Mouse (Mus musculus): ENCODE measurements around the gene Fkbpl. TPM values are rescaled to one million over a fixed set of nuclear protein-coding genes. Genes with fewer than 3 reads are reported as not detected.
A peak's percentile ranks its signal among the peaks of the same experiment; 100 is the strongest.

Gene Fkbpl
- polyA plus RNA-seq, 1 experiment from 2014 or later: 11.9 TPM

- peak overlapping the region; percentile 95 for H3K4me2 ChIP-seq (replicated peaks; ENCODE audit: low read depth, low read length)
- H3K4me3 ChIP-seq (ENCODE audit: low read depth, low read length): peak overlapping the region; percentile 73
- WGBS: under 1% methylated on average over 29 of the region's 30 CpGs
- peaks cover 8% of the 10 kb centered on the region; the same call in 1 of the 2 replicates for H3K36me3 ChIP-seq (ENCODE audit: control insufficient read depth, insufficient read depth, low read length)
- peak overlapping the region; percentile 96 for H3K9ac ChIP-seq (replicated peaks; ENCODE audit: low read depth, low read length)
- H3K27ac ChIP-seq (ENCODE audit: low read length): peak overlapping the region; percentile 93
- no peaks in the 10 kb centered on the region for H3K27me3 ChIP-seq (ENCODE audit: control insufficient read depth, insufficient read depth, low read length)
- peaks cover 27% of the 10 kb centered on the region for H3K4me1 ChIP-seq (ENCODE audit: control insufficient read depth, insufficient read depth, low read length)
- ATAC-seq (ENCODE audit: insufficient number of reproducible peaks, insufficient read depth, low FRiP score, low read depth): peak; percentile 30
- H3K9me3 ChIP-seq (ENCODE audit: control insufficient read depth, low read depth, low read length): no peaks in the 10 kb centered on the region
These were observed 39.0 kb upstream of the Fkbpl start for GRCm38 (mm10) chr17:34605609-34606008.

- no peak for ATAC-seq (ENCODE audit: insufficient number of reproducible peaks, insufficient read depth, low FRiP score, low read depth)
- H3K4me1 ChIP-seq (ENCODE audit: control insufficient read depth, insufficient read depth, low read length): peaks cover 27% of the 10 kb centered on the region
- WGBS: 10% methylated on average over 32 of the region's 32 CpGs
- H3K9me3 ChIP-seq (ENCODE audit: control insufficient read depth, low read depth, low read length): no peaks in the 10 kb centered on the region
- peak overlapping the region; percentile 95 for H3K4me2 ChIP-seq (replicated peaks; ENCODE audit: low read depth, low read length)
- H3K27me3 ChIP-seq (ENCODE audit: control insufficient read depth, insufficient read depth, low read length): no peaks in the 10 kb centered on the region
- peak overlapping the region; percentile 73 for H3K4me3 ChIP-seq (ENCODE audit: low read depth, low read length)
- H3K36me3 ChIP-seq (ENCODE audit: control insufficient read depth, insufficient read depth, low read length): peaks cover 14% of the 10 kb centered on the region
- H3K27ac ChIP-seq (ENCODE audit: low read length): peak overlapping the region; percentile 93; the same call in 1 of the 2 replicates
- H3K9ac ChIP-seq (replicated peaks; ENCODE audit: low read depth, low read length): peak overlapping the region; percentile 96
These were observed 38.2 kb upstream of the Fkbpl start for GRCm38 (mm10) chr17:34606186-34607039.

- no peak for ATAC-seq (ENCODE audit: insufficient number of reproducible peaks, insufficient read depth, low FRiP score, low read depth)
- Histone ChIP-seq H3K4me3 (ENCODE audit: low read depth, low read length) (no peak overlapping the region), H3K4me1 (ENCODE audit: control insufficient read depth, insufficient read depth, low read length) (peaks cover 19% of the 10 kb centered on the region), H3K9me3 (ENCODE audit: control insufficient read depth, low read depth, low read length) (no peaks in the 10 kb centered on the region), H3K9ac (replicated peaks; ENCODE audit: low read depth, low read length) (no peak overlapping the region), H3K27me3 (ENCODE audit: control insufficient read depth, insufficient read depth, low read length) (no peaks in the 10 kb centered on the region), H3K27ac (ENCODE audit: low read length) (no peak overlapping the region), H3K36me3 (ENCODE audit: control insufficient read depth, insufficient read depth, low read length) (peaks cover 26% of the 10 kb centered on the region), H3K4me2 (replicated peaks; ENCODE audit: low read depth, low read length) (no peak overlapping the region)
- 78% methylated on average over 7 of the region's 7 CpGs for WGBS
These were observed 36.6 kb upstream of the Fkbpl start for GRCm38 (mm10) chr17:34607997-34608396.

GRCm38 (mm10) chr17:34611050-34611449 lies 33.5 kb upstream of the Fkbpl start:
- H3K9me3 ChIP-seq (ENCODE audit: control insufficient read depth, low read depth, low read length): no peaks in the 10 kb centered on the region
- H3K4me1 ChIP-seq (ENCODE audit: control insufficient read depth, insufficient read depth, low read length): peaks cover 11% of the 10 kb centered on the region; the same call in 1 of the 2 replicates
- H3K27me3 ChIP-seq (ENCODE audit: control insufficient read depth, insufficient read depth, low read length): no peaks in the 10 kb centered on the region
- H3K27ac ChIP-seq (ENCODE audit: low read length): no peak overlapping the region
- H3K9ac ChIP-seq (replicated peaks; ENCODE audit: low read depth, low read length): no peak overlapping the region
- H3K4me2 ChIP-seq (replicated peaks; ENCODE audit: low read depth, low read length): no peak overlapping the region
- ATAC-seq (ENCODE audit: insufficient number of reproducible peaks, insufficient read depth, low FRiP score, low read depth): no peak
- H3K4me3 ChIP-seq (ENCODE audit: low read depth, low read length): no peak overlapping the region
- 92% methylated on average over 8 of the region's 8 CpGs for WGBS
- peaks cover 40% of the 10 kb centered on the region for H3K36me3 ChIP-seq (ENCODE audit: control insufficient read depth, insufficient read depth, low read length)

GRCm38 (mm10) chr17:34613054-34613645 lies 31.4 kb upstream of the Fkbpl start:
- Histone ChIP-seq H3K9me3 (ENCODE audit: control insufficient read depth, low read depth, low read length) (no peaks in the 10 kb centered on the region), H3K9ac (replicated peaks; ENCODE audit: low read depth, low read length) (no peak overlapping the region), H3K4me2 (replicated peaks; ENCODE audit: low read depth, low read length) (no peak overlapping the region), H3K4me3 (ENCODE audit: low read depth, low read length) (no peak overlapping the region), H3K4me1 (ENCODE audit: control insufficient read depth, insufficient read depth, low read length) (no peaks in the 10 kb centered on the region), H3K27me3 (ENCODE audit: control insufficient read depth, insufficient read depth, low read length) (no peaks in the 10 kb centered on the region), H3K27ac (ENCODE audit: low read length) (no peak overlapping the region), H3K36me3 (ENCODE audit: control insufficient read depth, insufficient read depth, low read length) (peaks cover 54% of the 10 kb centered on the region)
- 78% methylated on average over 11 of the region's 11 CpGs for WGBS
- no peak for ATAC-seq (ENCODE audit: insufficient number of reproducible peaks, insufficient read depth, low FRiP score, low read depth)

GRCm38 (mm10) chr17:34613830-34614229 lies 30.7 kb upstream of the Fkbpl start:
- peaks cover 54% of the 10 kb centered on the region for H3K36me3 ChIP-seq (ENCODE audit: control insufficient read depth, insufficient read depth, low read length)
- H3K9me3 ChIP-seq (ENCODE audit: control insufficient read depth, low read depth, low read length): no peaks in the 10 kb centered on the region
- WGBS: 88% methylated on average over 10 of the region's 10 CpGs
- no peak overlapping the region for H3K27ac ChIP-seq (ENCODE audit: low read length)
- no peak overlapping the region for H3K9ac ChIP-seq (replicated peaks; ENCODE audit: low read depth, low read length)
- H3K27me3 ChIP-seq (ENCODE audit: control insufficient read depth, insufficient read depth, low read length): no peaks in the 10 kb centered on the region
- no peaks in the 10 kb centered on the region for H3K4me1 ChIP-seq (ENCODE audit: control insufficient read depth, insufficient read depth, low read length)
- no peak for ATAC-seq (ENCODE audit: insufficient number of reproducible peaks, insufficient read depth, low FRiP score, low read depth)
- H3K4me2 ChIP-seq (replicated peaks; ENCODE audit: low read depth, low read length): no peak overlapping the region
- no peak overlapping the region for H3K4me3 ChIP-seq (ENCODE audit: low read depth, low read length)

GRCm38 (mm10) chr17:34615871-34616270 lies 28.7 kb upstream of the Fkbpl start, which contains the start of gene Egfl8:
Gene Egfl8, minus strand, starts transcription at chr17:34615971.
- no peak within 1 kb of the TSS for H3K4me2 ChIP-seq (replicated peaks; ENCODE audit: low read depth, low read length)
- no peak within 1 kb of the TSS for H3K4me3 ChIP-seq (ENCODE audit: low read depth, low read length)
- no peaks in the 10 kb centered on the region for H3K27me3 ChIP-seq (ENCODE audit: control insufficient read depth, insufficient read depth, low read length)
- no peak for ATAC-seq (ENCODE audit: insufficient number of reproducible peaks, insufficient read depth, low FRiP score, low read depth)
- H3K9me3 ChIP-seq (ENCODE audit: control insufficient read depth, low read depth, low read length): no peaks in the 10 kb centered on the region
- WGBS: 75% methylated on average over 6 of the region's 6 CpGs
- no peak within 1 kb of the TSS for H3K9ac ChIP-seq (replicated peaks; ENCODE audit: low read depth, low read length)
- 0 out of 2 replicates have a peak within 1 kb of the TSS, but pooled peaks have one; percentile 10 for H3K27ac ChIP-seq (ENCODE audit: low read length)
- peaks cover 55% of the 10 kb centered on the region for H3K36me3 ChIP-seq (ENCODE audit: control insufficient read depth, insufficient read depth, low read length)
- H3K4me1 ChIP-seq (ENCODE audit: control insufficient read depth, insufficient read depth, low read length): no peaks in the 10 kb centered on the region

GRCm38 (mm10) chr17:34618999-34619398 lies 25.6 kb upstream of the Fkbpl start:
- peaks cover 41% of the 10 kb centered on the region for H3K36me3 ChIP-seq (ENCODE audit: control insufficient read depth, insufficient read depth, low read length)
- no peak for ATAC-seq (ENCODE audit: insufficient number of reproducible peaks, insufficient read depth, low FRiP score, low read depth)
- WGBS: 21% methylated on average over 6 of the region's 6 CpGs

More at GRCm38 (mm10) chr17:34618999-34619398, 25.6 kb upstream of the Fkbpl start:
- H3K27ac ChIP-seq (ENCODE audit: low read length): no peak overlapping the region
- no peaks in the 10 kb centered on the region for H3K27me3 ChIP-seq (ENCODE audit: control insufficient read depth, insufficient read depth, low read length)
- no peaks in the 10 kb centered on the region for H3K9me3 ChIP-seq (ENCODE audit: control insufficient read depth, low read depth, low read length)
- no peak overlapping the region for H3K9ac ChIP-seq (replicated peaks; ENCODE audit: low read depth, low read length)
- no peak overlapping the region for H3K4me2 ChIP-seq (replicated peaks; ENCODE audit: low read depth, low read length)
- H3K4me3 ChIP-seq (ENCODE audit: low read depth, low read length): no peak overlapping the region
- no peaks in the 10 kb centered on the region for H3K4me1 ChIP-seq (ENCODE audit: control insufficient read depth, insufficient read depth, low read length)

All from stomach, embryonic 14.5 days (tissue).